Mouse (Mus musculus) 416B (cell line): ENCODE measurements at regions not wholly inside any gene's neighbourhood (a gene's known extent, or its start where the extent isn't known, plus 50 kb on each side); places are given as distances from the start of the nearest gene placed in this dataset.
"Not testable (repeated sequence)": the region's sequence is repeated elsewhere in the genome, so short reads cannot be mapped to it uniquely, and the experiment has no call there.

Experiments
- DNase-seq: peaks from one replicate; pipeline ENCODE4 v3.0.0; 2011; ENCODE audit warnings: low read depth

DNA sequence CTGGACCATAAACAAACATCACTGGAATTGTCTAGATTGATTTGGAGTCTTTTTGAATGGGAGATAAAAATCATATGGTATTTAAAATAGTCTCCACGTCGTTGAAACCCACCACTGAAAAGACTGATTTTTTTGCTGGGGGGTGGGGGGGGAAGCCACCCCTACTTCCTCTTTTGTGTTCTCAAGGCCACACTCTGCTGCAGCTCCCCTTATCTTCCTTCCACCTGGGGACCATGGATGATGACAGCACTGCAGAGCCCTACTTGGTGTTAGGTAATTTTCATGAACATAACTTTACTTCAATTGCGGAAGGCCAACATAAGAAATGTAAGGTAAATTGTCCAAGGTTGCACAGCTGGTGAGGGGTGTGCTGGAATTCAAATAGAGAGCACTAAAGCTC lies 232.4 kb upstream of the Vrk2 start:
- DNase-seq = peak; percentile 8

DNA sequence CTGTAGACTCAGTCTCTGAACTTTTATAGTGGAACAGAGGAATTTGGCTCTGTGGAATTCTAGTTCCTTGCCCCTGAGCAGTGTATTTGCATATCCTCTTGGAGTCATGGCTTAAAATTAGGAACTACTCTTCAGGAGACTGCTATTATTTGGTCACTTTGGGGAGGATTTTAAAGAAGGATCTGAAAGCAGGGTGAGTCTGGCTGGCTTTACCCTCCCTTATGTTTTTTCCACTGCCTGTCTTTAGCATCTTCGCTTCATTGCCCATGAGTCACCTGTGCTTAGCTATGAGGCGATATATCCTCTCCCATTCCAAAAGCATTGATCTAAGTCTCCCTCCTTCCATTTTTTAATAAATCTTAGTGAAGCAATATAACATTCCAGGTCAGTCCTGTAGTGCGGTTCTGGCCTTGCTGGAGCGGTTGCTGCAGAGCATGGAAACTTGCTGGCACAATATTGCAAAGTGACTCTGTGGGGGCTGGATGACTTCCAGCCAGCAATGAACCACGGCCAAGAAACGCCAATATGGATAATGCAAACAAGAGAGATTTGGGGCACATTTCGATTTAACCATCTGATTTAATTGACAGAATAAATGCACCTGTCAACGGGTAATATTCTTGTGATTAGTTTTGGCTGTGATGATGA lies 230.4 kb upstream of the Vrk2 start:
- no peak for DNase-seq

DNA sequence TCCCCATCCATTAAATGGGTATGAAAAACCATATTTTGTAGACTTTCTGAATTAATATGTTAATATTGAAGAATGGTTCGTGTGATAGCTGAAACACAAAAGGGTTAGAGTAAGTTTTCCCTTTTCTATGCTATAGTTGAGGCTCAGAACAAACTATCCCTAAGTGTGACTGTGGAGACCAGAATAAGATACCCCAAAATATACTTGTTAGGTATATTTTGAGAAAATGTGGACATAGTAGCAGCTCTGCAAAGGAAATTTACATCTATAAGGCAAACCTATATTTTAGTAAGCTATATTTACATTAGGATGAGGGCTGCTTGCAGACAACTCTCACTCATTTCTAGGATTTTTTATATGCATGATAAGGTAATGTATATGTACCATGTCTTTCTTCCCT lies 227.3 kb upstream of the Vrk2 start:
- DNase-seq = no peak

DNA sequence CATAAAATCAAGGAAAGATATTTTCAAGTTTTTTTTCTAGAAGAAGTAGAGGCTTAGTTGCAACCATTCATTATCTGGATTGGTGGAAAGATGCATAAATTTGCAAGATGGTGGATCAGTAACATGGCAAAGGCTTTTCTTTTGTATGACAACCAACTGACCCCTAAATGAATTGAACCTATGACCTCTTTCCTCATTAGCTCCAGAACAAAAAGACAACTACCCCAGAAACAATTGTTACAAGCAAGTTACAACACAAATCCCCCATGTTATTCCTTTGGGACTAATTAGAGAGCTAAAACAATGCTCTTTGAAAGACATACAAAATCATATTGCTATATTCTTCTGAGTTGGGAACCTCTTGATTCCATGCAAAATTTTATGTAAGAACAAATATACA lies 223.5 kb upstream of the Vrk2 start:
- DNase-seq = no peak

DNA sequence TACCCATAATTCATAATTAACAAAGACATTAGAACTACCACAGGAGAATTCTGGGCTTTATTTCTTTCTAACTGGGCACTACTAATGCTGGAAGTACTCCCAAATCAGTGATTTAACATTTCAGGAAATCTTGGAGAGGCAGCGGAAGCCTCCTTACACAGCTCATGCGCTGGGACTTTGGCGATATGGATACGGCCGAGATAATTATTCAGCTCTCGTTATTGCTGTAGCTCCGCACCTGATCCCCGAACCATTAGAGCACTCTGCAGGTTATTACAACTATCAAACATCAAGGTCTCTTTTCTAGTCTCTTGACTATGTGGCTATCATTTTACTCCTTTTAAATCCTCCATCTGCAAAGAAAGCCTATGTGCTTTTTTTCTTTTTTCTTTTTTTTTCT lies 221.3 kb upstream of the Vrk2 start:
- no peak for DNase-seq

DNA sequence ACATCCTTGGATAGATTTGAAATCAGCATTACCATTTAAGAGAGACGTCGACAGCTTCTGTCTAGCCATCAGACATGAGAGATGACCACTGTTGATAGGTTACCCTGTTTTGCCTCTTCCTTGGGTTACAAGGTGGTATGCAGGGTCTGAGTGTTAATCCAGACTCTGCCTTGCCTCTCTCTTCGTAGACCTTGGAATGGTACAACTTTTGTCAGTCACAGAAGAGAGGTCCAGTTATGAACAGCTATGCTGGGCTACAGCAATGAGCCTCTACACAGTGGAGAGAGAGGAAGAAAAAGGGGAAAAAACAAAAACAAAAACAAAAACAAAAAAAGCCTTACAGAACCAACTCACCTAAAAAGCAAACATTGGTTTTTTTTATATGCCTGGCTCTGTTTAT lies 220.8 kb upstream of the Vrk2 start:
- DNase-seq = no peak

DNA sequence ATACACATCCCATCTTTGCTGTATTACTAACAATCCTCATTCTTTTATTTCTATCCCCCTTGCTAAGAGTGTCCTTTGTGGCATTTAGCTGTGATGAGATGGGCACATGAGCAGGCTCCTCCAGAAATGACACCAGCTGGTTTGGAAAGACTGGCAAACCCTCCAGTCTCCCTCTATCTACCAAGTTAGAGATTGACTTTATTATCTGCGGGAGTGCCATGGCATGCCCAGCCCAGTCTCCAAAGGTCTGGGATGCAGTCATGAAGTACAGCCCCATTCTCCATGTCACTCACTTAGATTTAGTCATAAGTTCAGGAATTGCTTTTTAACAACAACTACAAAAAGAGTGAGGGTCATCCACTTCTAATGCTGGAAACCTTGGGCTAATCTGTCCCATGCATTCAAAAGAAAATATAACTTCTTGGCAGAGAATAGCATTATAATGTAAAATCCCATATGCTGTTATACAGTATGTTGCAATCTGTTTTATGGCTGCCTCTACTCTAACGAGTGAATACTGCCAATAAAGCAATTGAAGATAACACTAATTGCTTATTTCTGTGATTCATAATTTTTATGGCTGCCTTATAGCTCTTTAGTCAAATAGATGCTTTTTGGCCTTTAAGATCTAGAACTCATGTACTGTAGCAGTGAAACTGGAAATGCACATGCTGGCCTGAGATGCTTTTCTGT lies 208.6 kb upstream of the Vrk2 start:
- no peak for DNase-seq

DNA sequence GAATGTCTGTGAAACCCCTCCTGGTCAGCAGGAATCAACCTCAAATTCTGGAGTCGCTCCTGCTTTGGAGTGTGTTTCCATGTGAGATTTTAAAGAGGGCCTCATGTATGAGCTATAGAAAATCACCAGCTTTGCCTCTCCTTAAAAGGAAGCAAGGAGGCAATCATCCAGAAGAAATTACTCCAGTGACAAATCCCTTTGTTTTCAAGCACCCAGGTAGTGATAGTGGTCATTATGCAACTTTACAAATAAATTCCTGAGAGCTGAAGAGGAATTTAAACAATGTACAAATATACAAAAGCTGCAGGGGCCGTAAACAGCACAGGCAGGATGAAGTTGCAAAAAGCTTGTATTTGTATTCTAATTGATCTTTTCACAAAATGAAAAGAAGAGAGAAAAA lies 206.5 kb upstream of the Vrk2 start:
- no peak for DNase-seq

DNA sequence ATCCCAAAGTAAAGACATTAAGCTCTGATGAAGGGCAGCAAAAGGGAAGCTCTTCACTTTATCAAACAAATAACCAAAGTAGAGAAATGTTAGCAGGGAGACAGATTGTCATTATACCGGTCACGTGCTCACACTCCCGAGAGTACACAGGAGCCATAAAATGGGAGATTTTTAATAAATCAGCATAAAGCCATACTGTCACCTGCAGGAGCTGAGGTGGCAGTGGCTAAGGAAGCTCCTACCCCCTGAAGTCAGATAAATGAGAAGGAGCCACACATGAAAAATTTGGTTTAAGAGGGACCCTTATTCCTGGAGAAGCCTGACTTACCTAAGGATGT lies 200.8 kb upstream of the Vrk2 start:
- DNase-seq = no peak

DNA sequence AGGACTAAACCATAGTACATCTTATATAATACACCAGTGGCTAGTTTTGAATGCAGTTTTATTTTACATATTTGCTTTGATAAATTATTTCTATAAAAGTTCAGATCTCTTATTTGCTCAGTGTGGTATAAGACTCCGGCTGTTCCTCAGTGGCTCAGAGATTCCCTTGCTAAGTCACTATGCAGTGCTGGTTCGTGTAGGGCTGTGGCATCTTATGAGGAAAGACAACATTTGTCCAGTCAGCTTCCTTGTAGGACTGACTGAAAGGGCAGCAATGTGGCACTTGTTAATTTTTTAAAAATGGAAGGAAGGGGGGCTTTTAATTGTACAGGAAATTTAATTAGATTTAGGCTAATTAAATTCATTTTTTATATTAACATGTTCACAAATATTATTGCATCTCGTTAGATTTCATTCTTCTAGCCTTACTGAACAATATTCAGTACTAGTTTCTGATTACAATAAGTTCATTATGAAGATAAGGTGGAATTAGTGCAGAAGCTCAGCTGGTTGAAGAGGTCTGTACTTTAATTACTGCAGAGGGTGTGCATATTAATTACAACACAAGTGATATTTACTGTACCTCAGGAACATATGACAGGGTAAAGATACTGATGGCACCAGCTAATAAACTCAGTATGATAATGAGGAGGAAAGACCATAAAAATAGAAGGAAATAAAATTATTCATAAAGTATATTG lies 200.3 kb upstream of the Vrk2 start:
- no peak for DNase-seq

DNA sequence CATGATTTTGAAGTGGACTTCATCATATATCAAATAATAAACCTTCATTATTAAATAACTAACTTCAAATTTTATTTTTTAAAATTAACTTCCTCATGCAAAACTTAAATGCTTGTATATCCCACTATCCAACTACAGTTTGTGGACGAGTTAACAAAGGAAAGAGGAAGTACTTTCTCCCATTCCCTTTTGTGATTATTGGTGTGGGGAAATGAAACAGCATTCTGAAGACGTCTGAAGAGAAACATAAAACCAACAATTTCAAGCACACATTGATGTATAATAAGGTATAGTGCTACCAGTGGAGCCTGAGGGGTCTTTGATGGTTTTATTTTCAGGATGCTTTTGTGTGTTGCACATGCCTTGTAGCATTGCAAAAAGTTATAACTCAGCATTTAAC lies 195.5 kb upstream of the Vrk2 start:
- DNase-seq = no peak

DNA sequence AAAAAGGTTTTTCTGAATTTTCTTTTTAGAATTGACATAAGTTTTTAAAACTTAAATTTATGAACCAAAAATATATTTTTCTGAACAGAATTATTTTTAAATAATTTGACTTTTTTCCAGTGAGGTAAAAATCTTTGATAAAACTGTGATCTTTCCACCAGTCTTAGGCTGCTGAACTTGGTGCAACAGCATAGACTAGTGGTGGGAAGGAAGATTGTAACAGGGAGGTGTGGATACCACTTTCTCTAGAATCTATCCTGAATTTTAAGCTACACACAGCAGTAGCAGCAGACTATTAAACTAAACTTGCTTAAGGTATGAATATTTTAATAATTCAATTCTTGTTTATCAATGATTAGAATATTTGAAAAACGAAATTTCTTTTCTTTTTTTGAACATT lies 191.4 kb upstream of the Vrk2 start:
- DNase-seq = peak; percentile 31

DNA sequence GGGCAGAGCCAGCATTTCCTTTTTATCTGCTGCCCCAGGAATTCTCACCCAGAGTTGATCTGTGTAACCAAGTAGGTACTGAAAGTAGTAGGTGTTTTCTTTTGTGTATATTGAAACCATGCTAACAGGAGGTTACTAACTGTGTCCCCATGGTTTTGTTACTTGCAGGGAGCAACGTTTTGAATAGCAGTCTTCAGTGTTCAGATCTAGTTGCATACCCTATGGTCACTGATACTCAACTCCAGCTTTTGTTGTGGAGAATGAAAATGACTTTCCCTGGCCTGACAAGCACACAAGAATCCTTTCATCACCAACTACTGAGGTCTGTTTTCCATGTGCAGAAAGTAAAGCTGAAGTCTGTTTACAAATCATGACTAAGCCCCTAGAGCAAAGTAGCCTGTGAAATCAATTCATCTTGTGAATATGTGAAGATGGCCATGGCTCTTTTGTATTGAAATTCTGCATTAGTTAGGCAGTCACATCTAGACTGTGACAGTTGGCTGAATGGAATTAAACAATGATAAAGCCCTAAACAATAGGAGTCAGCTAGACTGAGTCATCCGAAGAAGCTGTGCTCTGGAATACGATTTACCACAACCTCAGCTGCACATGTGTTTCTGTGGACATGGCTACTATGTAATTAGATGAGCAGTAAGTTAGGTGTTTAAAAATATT lies 179.5 kb upstream of the Vrk2 start:
- DNase-seq = no peak

DNA sequence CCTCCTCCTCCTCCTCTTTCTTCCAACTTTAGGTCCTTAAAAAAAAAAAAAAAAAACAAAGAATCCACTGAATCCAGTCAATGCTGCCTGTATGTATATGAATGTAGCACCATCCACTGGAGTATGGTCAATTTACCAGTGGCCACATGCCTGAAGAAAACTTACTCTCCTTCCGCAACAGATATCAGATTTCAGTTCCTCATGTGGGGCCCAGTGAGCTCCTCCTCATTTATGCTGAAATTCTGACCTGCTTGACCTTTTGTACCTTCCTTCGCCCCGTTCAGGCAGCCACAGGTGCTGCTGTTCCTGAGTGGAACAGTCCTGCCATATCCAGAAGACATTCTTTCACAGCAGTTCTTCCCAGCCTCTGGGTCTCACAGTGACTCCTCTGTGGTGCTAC lies 161.8 kb upstream of the Vrk2 start:
- DNase-seq = peak; percentile 46

DNA sequence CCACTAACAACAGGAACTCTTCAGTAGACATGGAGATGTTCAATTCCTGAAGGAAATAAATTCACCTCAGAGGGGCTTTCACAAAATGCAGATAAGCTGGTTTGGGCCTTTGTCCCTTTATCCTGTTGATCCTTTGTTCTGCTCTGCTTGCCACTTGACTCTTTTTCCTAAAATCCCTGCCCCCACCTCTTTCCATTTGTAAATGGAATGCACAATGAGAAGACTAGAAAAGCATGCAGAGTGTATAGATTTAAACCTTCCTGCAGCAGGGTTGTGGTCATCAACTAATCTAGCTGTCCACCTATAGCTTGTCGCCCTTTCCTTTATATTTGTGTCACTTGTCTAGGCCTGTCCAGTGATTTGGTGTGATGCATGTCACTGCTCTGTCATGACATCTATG lies 159.8 kb upstream of the Vrk2 start:
- DNase-seq = no peak

DNA sequence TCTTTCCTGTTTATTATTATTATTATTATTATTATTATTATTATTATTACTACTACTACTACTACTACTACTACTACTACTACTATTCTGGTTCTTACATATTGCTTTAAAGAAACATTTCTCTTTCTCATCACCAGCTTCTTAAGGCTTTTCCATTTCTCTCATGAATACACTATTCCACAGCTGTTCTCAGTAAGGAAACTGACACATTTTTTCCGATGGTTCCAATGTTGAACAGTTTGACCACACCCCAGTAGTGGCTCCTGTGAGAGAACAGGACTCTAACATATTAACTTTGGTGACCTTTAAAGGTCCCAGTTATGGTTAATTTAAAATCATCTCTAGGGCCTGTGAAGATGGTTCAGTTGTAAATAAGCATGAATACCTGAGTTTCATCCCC lies 148.4 kb upstream of the Vrk2 start:
- DNase-seq = no peak

DNA sequence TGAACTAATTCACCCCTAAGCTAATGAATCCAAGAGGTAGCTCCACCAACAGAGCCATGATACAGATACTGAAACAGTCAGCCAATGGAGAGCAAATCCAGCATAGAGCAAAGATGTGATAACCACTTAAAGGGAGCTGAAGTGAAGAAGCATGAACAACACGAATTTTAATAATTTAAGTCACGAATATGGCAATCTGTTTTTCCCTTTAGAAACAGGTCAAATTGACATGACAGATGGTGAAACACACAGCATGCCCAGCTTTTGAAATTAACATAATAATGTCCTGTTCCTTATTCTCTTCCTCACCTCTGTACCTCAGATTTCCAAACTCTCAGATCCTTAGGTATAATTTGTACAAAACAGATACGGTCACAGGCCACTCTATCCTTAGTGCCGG lies 145.9 kb upstream of the Vrk2 start:
- DNase-seq = no peak

DNA sequence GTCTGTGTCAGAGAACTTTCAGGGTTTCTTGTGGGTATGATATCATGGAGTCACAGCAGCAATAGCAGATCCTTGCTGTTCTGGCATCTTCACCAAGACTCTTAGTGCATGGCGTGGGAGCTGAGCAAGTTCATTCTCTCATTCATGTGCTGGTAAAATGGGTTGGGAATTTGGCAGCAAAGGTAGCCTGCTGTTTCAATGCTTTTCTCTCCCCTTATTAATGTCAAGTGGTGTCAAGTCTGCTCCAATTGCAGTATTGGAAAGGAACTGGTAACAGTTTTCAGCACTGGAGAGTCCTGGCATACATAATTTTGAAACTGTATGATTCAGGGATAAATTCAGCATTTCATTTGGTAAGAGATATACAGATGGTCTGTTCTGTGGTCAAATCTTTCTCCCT lies 133.2 kb upstream of the Vrk2 start:
- DNase-seq = no peak

DNA sequence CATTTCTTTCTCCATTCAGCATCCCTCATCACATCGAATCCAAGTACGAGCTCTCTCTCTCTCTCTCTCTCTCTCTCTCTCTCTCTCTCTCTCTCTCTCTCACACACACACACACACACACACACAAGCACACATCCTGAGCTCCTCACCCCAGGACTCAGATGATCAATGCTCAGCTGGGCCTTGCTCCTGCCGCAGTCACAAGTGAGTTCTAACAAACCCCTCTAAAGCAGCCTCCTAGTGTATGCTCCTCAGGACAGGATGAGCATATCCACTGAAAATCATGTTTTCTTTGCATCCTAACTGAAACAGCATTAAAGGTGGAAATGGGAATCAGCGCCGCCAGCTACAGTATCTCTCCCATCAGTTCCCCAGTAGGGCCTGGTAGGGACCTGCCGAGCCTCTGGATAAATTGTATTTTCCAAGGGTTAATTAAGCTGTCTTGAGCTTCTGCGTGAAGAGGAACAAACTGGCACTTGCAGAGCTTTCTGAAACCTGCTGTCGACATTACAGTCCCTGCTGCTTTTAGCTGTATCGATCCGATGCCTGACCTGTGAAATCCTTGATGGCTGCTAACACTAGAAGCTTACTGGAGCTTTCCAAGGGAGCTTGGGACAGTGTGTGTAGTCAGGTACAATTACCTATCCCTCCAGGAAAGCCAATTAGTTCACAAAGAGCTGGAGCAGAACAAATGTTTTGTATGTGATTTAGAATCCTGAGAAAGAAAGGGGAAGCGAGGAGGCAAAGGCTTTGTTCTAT lies 131.3 kb upstream of the Vrk2 start:
- DNase-seq = no peak

DNA sequence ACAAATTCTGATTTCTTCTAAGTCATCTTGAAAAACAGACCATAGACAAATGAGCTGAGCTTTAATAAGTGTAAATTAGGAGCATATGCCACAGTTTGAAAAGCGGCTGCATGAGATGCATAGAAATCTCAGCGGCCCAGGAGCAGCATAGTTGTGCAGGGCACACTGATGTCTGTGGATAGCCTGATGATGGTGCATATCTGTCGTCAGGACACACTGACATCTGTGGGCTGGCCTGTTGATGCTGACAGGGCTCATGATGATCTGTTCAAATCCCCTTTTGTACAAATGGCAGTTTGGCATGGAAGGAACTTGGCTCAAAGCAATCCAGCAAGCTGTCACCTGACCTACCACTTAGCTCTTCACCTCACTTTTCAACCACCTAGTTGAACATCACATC lies 128.5 kb upstream of the Vrk2 start:
- no peak for DNase-seq

DNA sequence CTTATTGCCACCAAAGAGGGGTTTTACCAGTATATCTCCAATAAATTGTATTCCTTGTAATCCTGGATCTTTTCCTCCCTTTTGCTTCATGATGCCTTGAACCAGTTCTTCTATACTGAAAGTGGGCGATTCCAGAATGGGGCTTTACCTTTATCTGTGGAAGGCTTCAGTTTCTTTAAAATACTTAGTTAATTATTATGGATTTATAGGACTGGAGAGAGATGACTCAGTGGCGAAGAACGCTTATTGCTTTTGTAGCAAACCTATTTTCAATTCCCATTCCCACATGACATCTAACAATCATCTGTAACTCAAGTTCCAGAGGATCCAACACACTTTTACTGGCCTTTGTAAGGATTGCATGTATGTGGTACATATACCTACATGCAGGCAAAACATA lies 127.4 kb upstream of the Vrk2 start:
- no peak for DNase-seq

DNA sequence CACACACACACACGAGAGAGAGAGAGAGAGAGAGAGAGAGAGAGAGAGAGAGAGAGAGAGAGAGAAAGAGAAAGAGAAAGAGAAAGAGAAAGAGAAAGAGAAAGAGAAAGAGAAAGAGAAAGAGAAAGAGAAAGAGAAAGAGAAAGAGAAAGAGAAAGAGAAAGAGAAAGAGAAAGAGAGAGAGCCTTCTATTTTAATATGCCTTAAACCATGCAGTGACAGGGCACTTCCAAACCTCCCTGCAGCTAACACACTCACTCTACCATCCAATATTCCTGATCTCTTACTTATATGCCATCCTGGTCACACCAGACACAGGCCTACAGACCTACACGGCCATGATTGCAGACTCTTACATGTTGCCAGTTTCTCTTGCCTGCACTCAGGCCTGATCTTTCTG lies 117.4 kb upstream of the Vrk2 start:
- not testable (repeated sequence) for DNase-seq

DNA sequence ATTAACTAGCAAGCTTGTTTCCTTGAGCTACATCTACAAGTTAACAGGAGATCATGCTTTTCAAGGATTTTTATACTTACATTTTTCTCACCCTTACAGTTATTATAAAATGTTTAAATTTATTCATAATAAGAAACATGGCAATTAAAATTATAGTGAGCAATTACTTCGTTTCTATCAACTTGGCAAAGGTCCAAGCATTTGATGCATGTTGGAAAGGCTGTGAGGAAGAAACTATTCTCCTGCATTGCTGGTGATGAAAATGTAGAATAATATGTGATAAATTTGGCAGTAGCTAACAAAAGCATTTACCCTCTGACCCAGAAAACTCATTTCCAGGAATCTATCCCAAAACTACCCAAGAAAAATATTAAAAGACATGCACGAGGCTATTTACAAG lies 114.8 kb upstream of the Vrk2 start:
- DNase-seq = no peak
